Mouse (Mus musculus): ENCODE measurements around the gene Znrf3.

GRCm38 (mm10) chr11:5368492-5368891 is 76.2 kb downstream of the Znrf3 start:
- TF ChIP-seq CTCF (IDR thresholded peaks at IDR 0.05; ENCODE audit: insufficient read depth, low read depth, low read length) (no peak), POLR2A (IDR thresholded peaks at IDR 0.05; ENCODE audit: insufficient read depth, low read depth, low read length) (no peak)
